19 mouse cellular contexts compared by ENCODE assay signal in the genomic region with DNA sequence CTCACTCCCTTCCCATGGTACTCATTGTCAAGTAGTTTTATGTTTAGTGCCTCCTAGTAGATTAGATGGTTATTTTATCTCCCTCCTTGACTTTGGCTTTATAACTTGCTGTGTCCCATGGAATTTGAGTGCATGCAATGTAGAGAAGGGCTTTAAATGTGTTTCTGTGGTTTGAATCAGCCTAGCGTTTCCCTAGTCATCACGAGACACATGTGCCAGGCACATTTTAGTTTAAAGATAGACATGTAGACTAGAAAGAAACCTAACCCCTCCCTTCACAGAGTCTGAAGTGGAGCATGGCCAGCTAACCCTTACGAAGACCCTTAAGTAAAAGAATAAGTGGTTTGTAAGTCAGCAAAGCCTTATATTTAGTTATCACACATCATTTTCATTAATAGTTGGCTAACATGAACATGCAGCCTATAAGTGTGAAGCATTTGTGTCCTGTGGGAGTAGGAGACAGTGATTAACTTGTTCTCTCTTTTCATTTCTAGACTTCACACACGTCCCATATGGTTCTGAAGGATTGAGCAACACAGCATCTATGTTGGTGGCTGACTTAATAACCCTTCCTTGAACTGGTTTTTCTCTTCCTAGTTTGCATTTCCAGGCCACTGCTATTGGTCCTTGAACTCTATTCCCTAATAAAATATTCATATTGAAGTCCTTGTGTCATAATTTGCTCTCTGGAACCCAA.
DNase-seq lines count a peak whose midpoint lies in the region; ATAC-seq and TF ChIP-seq lines count a peak whose summit lies in the region.
"Had no signal": no experiment of that assay in that cellular context is flagged by ENCODE, and none has a peak within 500 bp of the region (broad histone marks: within the 10 kb centered on the region; RNA-seq: fewer than 3 reads in every experiment).

No protein-coding gene starts in this region.

- ATAC-seq in frontal cortex, adult (ENCODE audit: low TSS enrichment) = 0 out of 2 replicates have a peak, but pooled peaks have one; percentile 38
- ATAC-seq in lung, embryonic 14.5 days (ENCODE audit: insufficient read depth) = no peak
- peak; percentile 33; the same call in 1 of the 2 replicates for ATAC-seq in stomach, embryonic 16.5 days (ENCODE audit: insufficient read depth, low FRiP score)
- no peak; the same call in 1 of the 2 replicates for ATAC-seq in stomach, postnatal 0 days (ENCODE audit: low FRiP score, low TSS enrichment)
- peak; percentile 32; the same call in 1 of the 2 replicates for ATAC-seq in megakaryocyte progenitor cell, adult 5-6 weeks (replicated peaks; ENCODE audit: poor library complexity)
- ATAC-seq: activated CD4-positive, CD25-positive, alpha-beta regulatory T cell, adult 4 months; forebrain, embryonic 15.5 days; Patski had no signal

- no peak overlapping the region for H3K4me2 ChIP-seq in lung, embryonic 14.5 days
- no peak overlapping the region for H3K4me2 ChIP-seq in stomach, embryonic 16.5 days (ENCODE audit: low read depth, low read length)
- H3K4me2 ChIP-seq in stomach, postnatal 0 days (replicated peaks; ENCODE audit: low read depth) = no peak overlapping the region
- H3K4me2 ChIP-seq: forebrain, embryonic 15.5 days; heart, embryonic 15.5 days; hindbrain, embryonic 15.5 days had no signal

- no peak for DNase-seq in frontal cortex, adult 2 months (ENCODE audit: extremely low spot score in 1 of 2, low spot score in 1 of 2)
- peak; percentile 2 for DNase-seq in lung, embryonic 14.5 days
- no peak for DNase-seq in lung, postnatal 14 days
- DNase-seq in stomach, postnatal 0 days (ENCODE audit: low spot score) = no peak
- DNase-seq in thymus, postnatal 14 days = no peak
- DNase-seq: adrenal gland, postnatal 14 days; cerebellum, adult 18-20 months; gastrocnemius, postnatal 25 days; heart, adult 18-20 months had no signal

- no peak overlapping the region for H3K9ac ChIP-seq in lung, embryonic 14.5 days
- H3K9ac ChIP-seq in stomach, embryonic 16.5 days (ENCODE audit: low read length) = no peak overlapping the region
- H3K9ac ChIP-seq in stomach, postnatal 0 days (ENCODE audit: low read length) = no peak overlapping the region
- H3K9ac ChIP-seq: forebrain, embryonic 15.5 days; heart, embryonic 15.5 days; hindbrain, embryonic 15.5 days had no signal

- no peaks in the 10 kb centered on the region for H3K36me3 ChIP-seq in lung, embryonic 14.5 days (ENCODE audit: insufficient read depth)
- no peaks in the 10 kb centered on the region for H3K36me3 ChIP-seq in stomach, embryonic 16.5 days (ENCODE audit: control insufficient read depth, insufficient read depth, low read length)
- no peaks in the 10 kb centered on the region for H3K36me3 ChIP-seq in stomach, postnatal 0 days (ENCODE audit: control insufficient read depth, insufficient read depth, low read length)
- H3K36me3 ChIP-seq: forebrain, embryonic 15.5 days; heart, embryonic 10.5 days; heart, embryonic 15.5 days; hindbrain, embryonic 10.5 days; hindbrain, embryonic 15.5 days had no signal

- H3K9me3 ChIP-seq in lung, embryonic 14.5 days (ENCODE audit: low read depth, low read length) = no peaks in the 10 kb centered on the region
- no peaks in the 10 kb centered on the region for H3K9me3 ChIP-seq in stomach, embryonic 16.5 days (replicated peaks; ENCODE audit: control insufficient read depth, low read length)
- H3K9me3 ChIP-seq in stomach, postnatal 0 days (ENCODE audit: control insufficient read depth, low read length) = no peaks in the 10 kb centered on the region
- H3K9me3 ChIP-seq: forebrain, embryonic 15.5 days; heart, embryonic 10.5 days; heart, embryonic 15.5 days; hindbrain, embryonic 10.5 days; hindbrain, embryonic 15.5 days had no signal

- no peak for TF ChIP-seq EP300 in stomach, postnatal 0 days (optimal IDR thresholded peaks at IDR 0.05)

- H3K27ac ChIP-seq in lung, embryonic 14.5 days (ENCODE audit: low read depth) = no peak overlapping the region
- no peak overlapping the region for H3K27ac ChIP-seq in stomach, embryonic 16.5 days (ENCODE audit: low read length)
- H3K27ac ChIP-seq in stomach, postnatal 0 days (replicated peaks) = no peak overlapping the region
- H3K27ac ChIP-seq: forebrain, embryonic 15.5 days; heart, embryonic 10.5 days; heart, embryonic 15.5 days; hindbrain, embryonic 10.5 days; hindbrain, embryonic 15.5 days had no signal

- no peaks in the 10 kb centered on the region for H3K27me3 ChIP-seq in lung, embryonic 14.5 days (ENCODE audit: insufficient read depth, low read length)
- no peaks in the 10 kb centered on the region for H3K27me3 ChIP-seq in stomach, embryonic 16.5 days (ENCODE audit: control insufficient read depth, insufficient read depth, low read length)
- H3K27me3 ChIP-seq in stomach, postnatal 0 days (ENCODE audit: control insufficient read depth, insufficient read depth, low read length) = no peaks in the 10 kb centered on the region
- H3K27me3 ChIP-seq: forebrain, embryonic 15.5 days; heart, embryonic 15.5 days; hindbrain, embryonic 15.5 days; Patski had no signal

- no peak overlapping the region for H3K4me3 ChIP-seq in lung, embryonic 14.5 days (ENCODE audit: low read depth, low read length)
- no peak overlapping the region for H3K4me3 ChIP-seq in stomach, embryonic 16.5 days (replicated peaks; ENCODE audit: low read length)
- no peak overlapping the region for H3K4me3 ChIP-seq in stomach, postnatal 0 days (ENCODE audit: low read depth, low read length)
- H3K4me3 ChIP-seq: forebrain, embryonic 15.5 days; heart, embryonic 10.5 days; heart, embryonic 15.5 days; hindbrain, embryonic 10.5 days; hindbrain, embryonic 15.5 days had no signal

- no peaks in the 10 kb centered on the region for H3K4me1 ChIP-seq in lung, embryonic 14.5 days (ENCODE audit: insufficient read depth)
- no peaks in the 10 kb centered on the region for H3K4me1 ChIP-seq in stomach, embryonic 16.5 days (ENCODE audit: control insufficient read depth, insufficient read depth, low read length)
- H3K4me1 ChIP-seq in stomach, postnatal 0 days (replicated peaks; ENCODE audit: control insufficient read depth, insufficient read depth) = no peaks in the 10 kb centered on the region
- H3K4me1 ChIP-seq: forebrain, embryonic 15.5 days; hindbrain, embryonic 10.5 days; hindbrain, embryonic 15.5 days had no signal

- TF ChIP-seq CTCF in lung, embryonic 14.5 days (IDR thresholded peaks at IDR 0.05; ENCODE audit: low read depth) = no peak
- TF ChIP-seq CTCF in stomach, postnatal 0 days (IDR thresholded peaks at IDR 0.05; ENCODE audit: low read depth) = no peak

- 61% methylated on average over 4 of the region's 4 CpGs for WGBS in lung, embryonic 14.5 days
- 73% methylated on average over 4 of the region's 4 CpGs for WGBS in stomach, embryonic 16.5 days
- WGBS in stomach, postnatal 0 days = 74% methylated on average over 4 of the region's 4 CpGs

Comparison
In these comparisons a context has a peak if more than half of its experiments do, and no peak if none do; other contexts are left out.
1. ATAC-seq: peak in frontal cortex, adult (single experiment), stomach, embryonic 16.5 days (single experiment) and megakaryocyte progenitor cell, adult 5-6 weeks (single experiment); none in lung, embryonic 14.5 days (single experiment) and stomach, postnatal 0 days (single experiment).